Mouse (Mus musculus) cerebellum, adult 2 months (tissue): ENCODE results near the gene Rnf144b. TPM values are rescaled to one million over a fixed set of nuclear protein-coding genes. Genes with fewer than 3 reads are reported as not detected.

Experiments
- DNase-seq, 2 experiments: peaks; one replicate each; pipeline ENCODE4 v3.0.0; 2021
- H3K27ac ChIP-seq: fragments of 200-500 bp; 2 replicates; pipeline ENCODE4 v1.5.1; 2012; ENCODE audit warnings: low read length, control low read depth, inconsistent platforms; ENCODE audit not compliant: insufficient read depth
- H3K27me3 ChIP-seq: fragments of 200-500 bp; 2 replicates; pipeline ENCODE4 v1.6.1; 2012; ENCODE audit warnings: inconsistent platforms, mild to moderate bottlenecking, low read length, moderate library complexity; ENCODE audit not compliant: control insufficient read depth, insufficient read depth
- H3K4me1 ChIP-seq: fragments of 200-500 bp; 2 replicates; pipeline ENCODE4 v1.6.1; 2011; ENCODE audit warnings: low read length; ENCODE audit not compliant: control insufficient read depth, insufficient read depth
- H3K4me3 ChIP-seq: fragments of 200-500 bp; replicated peaks from 2 replicates; pipeline ENCODE3; 2011; ENCODE audit warnings: mild to moderate bottlenecking, low read depth, low read length, control low read depth; ENCODE audit not compliant: insufficient read depth
- CTCF ChIP-seq: fragments of 200-500 bp; IDR thresholded peaks from 2 replicates; pipeline ENCODE4 v1.5.1; 2011; ENCODE audit warnings: low read depth, mild to moderate bottlenecking, control low read depth, low read length, moderate library complexity, borderline replicate concordance; ENCODE audit not compliant: insufficient read depth
- POLR2A ChIP-seq: fragments of 200-500 bp; IDR thresholded peaks from 2 replicates; pipeline ENCODE4 v1.6.1; 2011; ENCODE audit warnings: low read length, control low read depth, borderline replicate concordance; ENCODE audit not compliant: insufficient read depth
- WGBS: fragments of 180-500 bp; shearing (Covaris S2); methylation state at CpG from one replicate; pipeline ENCODE4 v1.1.7; 2018; 5-methylcytosine and 5-hydroxymethylcytosine counted together
- polyA plus RNA-seq: library from polyadenylated mRNA; depleted of rRNA; stranded (reverse); fragments of >200 nt; gene quantifications from 2 replicates; pipeline ENCODE4 v1.2.3, GENCODE M21; 2012

Gene Rnf144b
- polyA plus RNA-seq, 1 experiment, result 8.5 TPM

- Histone ChIP-seq H3K4me3 (no peak overlapping the region), H3K27ac (no peak overlapping the region), H3K4me1 (no peaks in the 10 kb centered on the region; the same call in 1 of the 2 replicates), H3K27me3 (no peaks in the 10 kb centered on the region)
- whole genome bisulfite sequencing, result 79% methylated on average over 2 of the region's 2 CpGs
- DNase-seq, result no peak
- no peak for TF ChIP-seq POLR2A
- TF ChIP-seq CTCF, result no peak
Observed at GRCm38 (mm10) chr13:47109239-47109638, 13.2 kb upstream of the Rnf144b start.

GRCm38 (mm10) chr13:47111185-47111584, 11.3 kb upstream of the Rnf144b start:
- no peak overlapping the region for H3K27ac ChIP-seq
- H3K4me3 ChIP-seq, result no peak overlapping the region
- H3K27me3 ChIP-seq, result no peaks in the 10 kb centered on the region
- no peak for DNase-seq
- 90% methylated on average over 3 of the region's 3 CpGs for WGBS
- no peaks in the 10 kb centered on the region for H3K4me1 ChIP-seq
- TF ChIP-seq CTCF, result no peak
- no peak for TF ChIP-seq POLR2A

DNA sequence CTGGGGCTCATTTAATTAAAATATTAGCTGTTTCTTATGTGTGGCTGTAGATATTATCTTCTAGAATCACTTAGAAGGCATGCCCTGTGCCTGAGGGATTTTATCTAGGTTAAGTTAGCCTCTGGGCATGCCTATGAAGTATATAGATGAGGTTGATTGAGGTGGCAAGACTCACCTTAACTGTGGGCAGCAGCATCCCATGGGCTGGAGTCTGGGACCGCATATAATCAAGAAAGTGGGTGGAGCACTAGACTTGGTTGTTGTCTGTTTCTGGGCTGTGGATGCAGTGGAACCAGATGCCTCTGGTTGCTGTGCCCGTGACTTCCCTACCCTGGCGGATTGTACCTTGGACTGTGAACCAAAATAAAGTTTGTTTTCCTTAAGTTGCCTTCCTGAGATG, 10.4 kb upstream of the Rnf144b start:
- TF ChIP-seq CTCF (no peak), POLR2A (no peak)
- Histone ChIP-seq H3K4me1 (no peaks in the 10 kb centered on the region), H3K4me3 (no peak overlapping the region), H3K27ac (no peak overlapping the region), H3K27me3 (no peaks in the 10 kb centered on the region)
- WGBS, result 88% methylated on average over 3 of the region's 3 CpGs
- no peak for DNase-seq

DNA sequence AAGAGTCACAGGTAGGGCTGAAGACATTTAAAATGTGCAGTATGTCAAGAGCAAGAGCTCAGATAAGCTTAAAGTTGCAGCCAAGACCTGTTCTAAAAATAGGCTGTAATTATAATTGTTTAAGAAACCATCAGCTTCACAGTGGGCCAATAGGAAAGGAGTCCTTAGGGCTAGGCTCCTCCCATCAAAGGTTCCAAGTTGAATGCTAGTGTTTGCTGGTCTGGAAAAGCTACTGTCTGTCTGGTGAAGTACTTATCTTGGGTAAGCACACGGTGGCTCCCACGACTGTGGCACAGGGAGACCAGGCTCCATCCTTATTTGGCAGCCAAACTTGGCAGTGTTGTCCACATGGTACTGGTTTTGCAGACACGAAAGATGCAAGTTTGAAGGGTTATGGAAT, 9.5 kb upstream of the Rnf144b start:
- WGBS, result 38% methylated on average over 3 of the region's 3 CpGs
- Histone ChIP-seq H3K4me3 (no peak overlapping the region), H3K4me1 (no peaks in the 10 kb centered on the region), H3K27ac (no peak overlapping the region), H3K27me3 (no peaks in the 10 kb centered on the region)
- no peak for DNase-seq
- TF ChIP-seq POLR2A, result no peak
- TF ChIP-seq CTCF, result no peak

DNA sequence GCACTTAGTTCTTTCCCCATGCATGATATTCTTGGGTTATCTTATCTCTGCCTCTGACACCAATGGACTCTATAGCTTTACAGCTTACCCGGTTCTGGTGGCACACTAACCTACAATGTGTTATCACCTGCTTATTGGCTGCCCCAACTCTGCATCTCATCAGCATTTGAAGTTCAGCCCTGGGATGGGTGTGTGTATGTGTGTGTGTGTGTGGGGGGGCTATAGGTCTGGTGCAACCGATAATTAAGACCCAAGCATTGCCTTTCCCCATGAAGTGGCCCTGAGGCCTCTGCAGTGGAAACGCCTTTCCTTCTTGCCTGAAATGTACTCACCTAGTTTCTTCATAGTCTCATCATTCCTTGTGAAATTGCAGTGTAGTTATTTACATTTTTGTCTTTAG, 6.5 kb upstream of the Rnf144b start:
- H3K27me3 ChIP-seq, result no peaks in the 10 kb centered on the region
- WGBS, result 86% methylated on average over 3 of the region's 3 CpGs

GRCm38 (mm10) chr13:47121333-47121889, 1.0 kb upstream of the Rnf144b start:
- no peak for TF ChIP-seq POLR2A
- TF ChIP-seq CTCF, result peak; percentile 56; the same call in 1 of the 2 replicates

More for the DNA sequence above, 6.5 kb upstream of the Rnf144b start:
- no peak overlapping the region for H3K4me3 ChIP-seq
- no peak overlapping the region for H3K27ac ChIP-seq
- H3K4me1 ChIP-seq, result no peaks in the 10 kb centered on the region
- TF ChIP-seq POLR2A (no peak), CTCF (no peak)
- no peak for DNase-seq

GRCm38 (mm10) chr13:47124449-47124848, 2.0 kb downstream of the Rnf144b start:
- no peak for DNase-seq
- Histone ChIP-seq H3K27me3 (no peaks in the 10 kb centered on the region), H3K4me3 (no peak overlapping the region), H3K27ac (no peak overlapping the region), H3K4me1 (no peaks in the 10 kb centered on the region)
- 59% methylated on average over 3 of the region's 3 CpGs for WGBS
- no peak for TF ChIP-seq POLR2A

More at GRCm38 (mm10) chr13:47121333-47121889, 1.0 kb upstream of the Rnf144b start:
- no peak overlapping the region for H3K27ac ChIP-seq
- no peaks in the 10 kb centered on the region for H3K27me3 ChIP-seq
- peak overlapping the region; percentile 19 for H3K4me3 ChIP-seq
- 34% methylated on average over 12 of the region's 12 CpGs for WGBS
- peak; percentile 37 to 42 for DNase-seq
- H3K4me1 ChIP-seq, result no peaks in the 10 kb centered on the region

- H3K27me3 ChIP-seq, result no peaks in the 10 kb centered on the region
- H3K4me3 ChIP-seq, result no peak overlapping the region
- no peak for TF ChIP-seq CTCF
- no peak for TF ChIP-seq POLR2A
- 20% methylated on average over 6 of the region's 6 CpGs for WGBS
- no peak for DNase-seq
- no peaks in the 10 kb centered on the region for H3K4me1 ChIP-seq
- H3K27ac ChIP-seq, result no peak overlapping the region
Observed at GRCm38 (mm10) chr13:47124986-47125385, 2.5 kb downstream of the Rnf144b start.

DNA sequence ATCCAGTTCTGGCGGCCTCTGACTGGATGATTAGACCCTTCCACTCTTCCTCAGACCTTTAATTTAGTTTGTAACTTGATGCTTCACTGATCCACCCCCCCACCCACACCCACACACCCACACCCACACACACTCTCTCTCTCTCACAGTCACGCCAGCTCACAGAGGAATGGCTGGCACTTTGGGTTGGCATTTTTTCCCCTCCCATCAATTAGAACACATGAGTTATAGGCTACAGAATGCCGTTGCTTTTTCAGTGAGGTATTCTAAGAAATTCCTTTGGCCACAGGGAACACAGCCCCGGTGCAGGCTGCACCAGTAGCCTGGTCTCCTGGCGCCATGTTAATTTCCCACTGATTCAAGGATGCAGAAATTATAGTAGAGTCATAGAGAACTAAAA, 3.1 kb downstream of the Rnf144b start:
- Histone ChIP-seq H3K4me3 (no peak overlapping the region), H3K27ac (no peak overlapping the region), H3K4me1 (no peaks in the 10 kb centered on the region), H3K27me3 (no peaks in the 10 kb centered on the region)
- TF ChIP-seq POLR2A, result no peak
- no peak for TF ChIP-seq CTCF
- DNase-seq, result no peak
- 82% methylated on average over 5 of the region's 5 CpGs for WGBS
